Mouse (Mus musculus): Measurements from ENCODE around the gene Rp2.
A peak's percentile ranks its signal among the peaks of the same experiment; 100 is the strongest.
"Not testable (repeated sequence)": the region's sequence is repeated elsewhere in the genome, so short reads cannot be mapped to it uniquely, and the experiment has no call there.

Rp2 gene

DNA sequence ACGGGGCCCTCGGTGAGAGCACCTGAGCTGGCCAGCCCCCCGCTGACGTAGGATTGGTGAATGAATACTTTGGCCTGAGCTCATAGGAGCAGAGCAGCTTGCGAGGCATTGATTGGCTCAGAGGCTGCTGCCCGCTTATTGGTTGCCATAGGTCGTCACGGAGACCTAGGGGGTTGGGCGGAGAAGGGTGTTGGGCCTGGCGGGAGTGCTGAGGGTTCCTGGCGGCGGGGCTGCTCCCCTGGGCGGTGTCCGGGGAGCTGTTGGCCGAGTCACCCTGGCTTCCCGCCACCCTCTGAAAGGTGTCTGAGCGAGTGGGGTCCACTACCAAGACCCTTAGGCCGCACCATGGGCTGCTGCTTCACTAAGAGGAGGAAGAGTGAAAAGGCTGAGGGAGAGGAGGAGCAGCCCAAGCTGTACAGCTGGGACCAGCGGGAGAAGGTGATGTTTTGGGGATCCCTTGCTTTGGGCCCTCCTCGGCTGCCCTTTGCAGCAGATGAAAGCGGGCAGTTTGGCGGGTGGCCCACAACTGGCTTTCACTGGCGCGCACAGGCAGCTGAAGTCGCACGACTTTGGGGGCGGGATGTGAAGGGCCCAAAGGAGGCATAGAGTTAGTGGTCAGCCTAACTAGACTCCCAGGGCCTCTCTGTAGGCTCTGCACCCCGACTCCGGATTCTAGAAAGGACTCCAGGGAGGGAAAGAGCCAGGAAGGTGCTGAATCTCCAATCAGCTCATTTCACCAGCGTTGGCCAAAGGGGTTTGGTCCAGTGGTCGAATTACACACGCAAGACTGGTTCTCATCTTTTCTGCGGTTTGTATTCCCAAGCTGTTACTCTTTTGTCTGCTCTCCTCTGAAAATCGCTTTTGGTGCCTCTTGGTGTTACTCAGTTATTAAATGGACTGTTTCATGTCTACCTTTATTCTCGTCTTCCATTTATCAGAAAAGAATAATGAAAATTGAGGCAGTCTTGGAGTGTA, at the start of gene Rp2:
TSS of gene Rp2 (plus strand) at position 91 of the 975 bp plus-strand sequence.
- DNase-seq (ENCODE audit: low spot score) = peak; percentile 91

DNA sequence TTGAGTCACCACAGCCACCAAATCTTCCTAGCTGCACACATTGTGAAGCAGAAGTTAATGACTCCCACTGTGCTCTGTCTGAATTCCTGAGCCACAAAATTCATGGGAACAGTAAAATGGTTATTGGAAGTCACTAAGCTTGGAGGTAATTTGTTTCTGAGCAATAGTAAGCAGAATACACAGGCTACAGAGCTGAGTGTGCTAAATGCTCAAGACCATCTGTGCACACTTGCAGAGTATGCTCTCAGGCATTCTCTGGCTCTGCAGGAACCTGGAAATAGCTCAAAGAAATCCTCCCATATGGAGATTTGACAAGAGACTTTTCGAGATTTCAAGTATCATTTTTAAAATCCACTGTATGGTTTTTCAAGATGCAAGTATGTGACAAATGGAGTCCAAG, 31.5 kb upstream of the Rp2 start:
- no peak for DNase-seq (ENCODE audit: low spot score)

DNA sequence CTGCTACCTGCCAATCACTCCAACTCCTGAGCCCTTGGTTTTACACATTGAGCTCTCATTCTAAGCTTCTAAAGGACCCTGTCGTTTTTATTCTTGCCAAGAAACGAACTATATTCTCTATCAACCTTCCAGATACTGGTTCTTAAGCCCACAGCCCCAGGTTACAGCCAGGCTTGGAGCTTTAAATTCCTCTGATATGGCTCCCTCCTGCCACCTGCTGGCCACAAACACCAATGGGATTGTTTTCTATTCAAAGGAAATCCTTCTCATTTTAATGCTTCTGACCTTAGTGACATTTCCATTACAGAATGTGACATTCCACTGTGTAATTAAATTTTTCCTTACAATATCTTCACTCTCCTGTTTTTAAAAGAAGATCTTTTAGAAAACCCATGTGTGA, 28.6 kb upstream of the Rp2 start:
- DNase-seq (ENCODE audit: low spot score) = peak; percentile 23

DNA sequence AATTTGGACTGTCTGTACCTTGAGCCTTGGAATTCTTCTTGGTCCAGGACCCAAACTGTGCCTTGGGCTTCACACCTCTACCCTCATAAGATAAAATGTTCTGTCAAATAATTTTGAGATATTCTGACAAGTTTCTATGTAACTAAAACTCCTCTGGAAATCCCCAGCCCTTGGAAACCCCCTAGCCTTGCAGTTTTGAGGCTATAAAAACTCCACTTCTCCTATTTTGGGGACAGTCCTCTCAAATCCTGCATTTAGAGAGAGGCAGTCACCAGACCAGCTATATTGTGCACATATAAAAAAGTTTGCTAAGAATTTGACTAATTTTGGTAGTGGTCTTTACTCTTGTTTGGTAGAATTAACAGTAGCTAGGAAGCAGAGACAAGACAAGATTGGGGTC, 19.3 kb upstream of the Rp2 start:
- DNase-seq (ENCODE audit: low spot score) = no peak

DNA sequence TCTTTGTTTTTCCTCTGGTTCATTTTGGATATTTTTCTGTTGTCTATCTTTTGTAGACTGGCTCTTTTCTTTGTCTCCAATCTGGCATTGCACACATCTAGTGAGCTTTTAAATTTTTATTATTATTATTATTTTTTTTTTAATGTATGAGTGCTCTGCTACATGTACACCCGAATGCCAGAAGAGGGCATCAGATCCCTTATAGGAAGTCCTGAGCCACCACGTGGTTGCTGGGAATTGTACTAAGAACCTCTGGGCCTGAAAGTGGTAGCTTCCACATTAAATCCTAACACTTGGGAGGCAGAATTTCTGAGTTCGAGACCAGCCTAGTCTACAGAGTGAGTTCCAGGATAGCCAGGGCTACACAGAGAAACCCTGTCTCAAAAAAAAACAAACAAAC, 17.9 kb upstream of the Rp2 start:
- DNase-seq (ENCODE audit: low spot score) = no peak

DNA sequence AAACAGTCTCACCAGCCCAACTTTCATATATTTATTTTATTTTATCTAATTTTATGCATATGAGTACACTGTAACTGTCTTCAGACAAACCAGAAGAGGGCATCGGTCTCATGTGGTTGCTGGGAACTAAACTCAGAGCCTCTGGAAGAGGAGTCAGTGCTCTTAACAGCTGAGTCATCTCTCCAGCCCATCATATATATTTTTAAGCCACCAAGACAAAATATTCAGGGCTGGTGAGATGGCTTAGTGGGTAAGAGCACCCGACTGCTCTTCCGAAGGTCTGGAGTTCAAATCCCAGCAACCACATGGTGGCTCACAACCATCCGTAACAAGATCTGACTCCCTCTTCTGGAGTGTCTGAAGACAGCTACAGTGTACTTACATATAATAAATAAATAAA, 14.0 kb upstream of the Rp2 start:
- not testable (repeated sequence) for DNase-seq (ENCODE audit: low spot score)

DNA sequence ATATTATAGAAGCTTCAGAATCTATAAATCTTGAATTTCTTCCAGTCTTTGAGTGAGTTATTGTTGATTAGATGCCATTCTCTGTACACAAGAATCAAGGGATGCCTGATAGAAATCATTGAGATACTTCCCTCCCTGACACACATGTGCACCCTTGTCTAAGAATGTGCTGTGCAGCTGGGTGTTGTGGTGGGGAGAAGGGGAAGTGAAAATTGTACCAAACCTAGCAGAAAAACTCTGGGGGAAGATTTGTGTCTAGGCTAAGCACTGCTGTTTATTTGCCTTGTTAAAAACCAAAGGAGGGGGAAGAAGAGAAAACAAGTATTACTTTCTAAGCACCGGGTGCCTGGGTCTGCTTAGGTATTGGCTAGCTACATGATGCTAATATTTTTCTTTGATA, 9.0 kb upstream of the Rp2 start:
- DNase-seq (ENCODE audit: low spot score) = no peak

DNA sequence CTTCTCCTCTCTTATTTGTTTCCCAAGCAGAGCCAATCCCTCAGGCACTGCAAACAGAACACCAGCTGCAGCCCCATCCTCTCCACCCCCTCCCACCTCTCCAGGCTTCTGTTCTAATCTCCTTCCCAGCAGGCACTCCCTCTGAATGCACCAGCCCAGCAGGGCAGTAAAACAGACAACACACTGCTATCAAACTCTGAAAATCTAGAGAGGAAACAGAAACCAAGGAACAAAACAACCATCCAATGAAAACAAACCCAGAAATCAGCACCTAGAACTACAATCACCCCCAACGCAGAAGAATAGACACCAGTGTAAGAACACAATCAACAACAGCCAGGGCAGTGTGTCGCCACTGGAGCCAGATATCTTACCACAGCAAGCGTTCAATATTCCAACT, 8.0 kb upstream of the Rp2 start:
- no peak for DNase-seq (ENCODE audit: low spot score)

DNA sequence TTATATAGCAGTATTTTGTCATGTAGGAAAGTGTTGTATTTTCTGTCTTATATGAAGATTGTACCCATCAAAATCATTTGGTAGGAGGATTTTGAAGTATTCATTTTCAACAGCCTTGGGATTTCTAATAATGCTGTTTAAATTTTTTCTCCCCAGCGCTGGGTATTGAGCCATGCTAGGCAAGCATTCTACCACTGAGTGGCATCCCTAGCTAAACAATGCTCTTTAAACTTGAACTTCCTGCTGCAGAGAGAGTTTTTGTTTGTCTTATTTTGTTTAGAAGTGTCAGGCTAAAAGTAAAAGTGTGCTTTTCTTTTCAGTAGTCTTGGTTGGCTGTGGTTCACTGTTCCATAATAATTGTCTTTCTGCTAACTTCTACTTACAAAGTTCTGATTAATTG, 1.8 kb downstream of the Rp2 start:
- DNase-seq (ENCODE audit: low spot score) = no peak

DNA sequence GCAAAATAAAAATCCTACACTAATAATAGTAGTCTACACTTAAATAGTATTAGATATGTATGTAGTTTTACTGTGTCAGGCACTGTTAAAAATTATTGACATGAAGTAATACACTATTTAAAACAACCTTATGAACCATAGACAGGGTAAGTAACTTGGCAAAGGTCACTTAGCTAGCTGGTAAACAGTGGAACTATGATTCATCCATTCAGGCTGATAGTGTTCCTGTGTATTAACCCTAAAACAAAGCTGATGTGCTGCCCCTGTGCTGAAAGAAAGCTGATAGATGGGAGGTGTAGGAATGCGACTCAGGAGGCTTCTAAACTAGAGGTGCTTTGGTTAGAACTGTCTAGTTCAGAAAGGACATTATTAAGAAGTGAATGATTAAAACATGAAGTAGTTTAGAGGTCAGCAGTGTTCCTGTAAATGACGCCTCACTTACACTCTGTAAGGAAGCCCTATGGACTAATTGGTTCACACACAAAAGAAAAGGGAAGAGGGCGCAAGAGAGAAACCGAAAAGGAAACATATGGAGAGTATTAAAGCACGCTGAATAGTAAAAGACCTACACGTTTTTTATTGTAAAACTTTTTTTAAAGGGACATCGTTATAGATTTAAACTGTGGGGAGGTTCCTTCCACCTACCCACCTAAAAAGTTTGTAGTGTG, 15.2 kb downstream of the Rp2 start:
- DNase-seq (ENCODE audit: low spot score) = no peak

DNA sequence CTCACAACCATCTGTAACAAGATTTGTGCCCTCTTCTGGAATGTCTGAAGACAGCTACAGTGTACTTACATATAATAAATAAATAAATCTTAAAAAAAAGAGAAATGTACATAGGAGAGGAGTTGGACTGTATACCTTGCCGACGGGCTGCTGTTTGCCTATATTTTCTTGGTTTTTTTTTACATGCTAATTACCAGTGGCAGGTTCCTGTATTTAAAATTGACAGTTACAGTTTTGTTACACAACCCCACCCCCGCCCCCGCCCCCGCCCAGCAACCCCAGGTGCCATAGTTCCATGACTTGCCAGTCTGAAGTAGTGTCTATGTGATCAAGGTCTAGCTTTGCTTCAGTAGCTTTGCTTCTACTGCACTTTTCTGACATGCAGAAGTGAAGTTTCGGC, 18.0 kb downstream of the Rp2 start:
- no peak for DNase-seq (ENCODE audit: low spot score)

DNA sequence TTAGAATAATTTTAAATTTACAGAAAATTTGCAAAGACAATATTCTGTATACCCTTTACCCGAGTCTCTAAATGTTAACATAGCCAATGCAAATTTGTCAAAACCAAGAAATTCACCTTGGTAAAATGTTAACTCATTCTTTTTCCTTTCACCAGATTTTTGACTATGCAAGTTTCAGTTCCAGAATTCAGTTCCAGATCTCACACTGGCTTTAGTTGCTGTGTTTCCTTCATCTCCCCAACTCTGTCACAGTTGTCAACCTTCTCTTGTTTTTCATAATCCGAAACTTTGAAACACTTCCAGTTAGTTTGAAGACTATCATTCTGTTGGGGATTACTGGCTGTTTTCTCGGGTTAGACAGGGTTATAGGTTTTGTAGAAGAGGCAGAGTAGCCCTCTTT, 22.7 kb downstream of the Rp2 start:
- no peak for DNase-seq (ENCODE audit: low spot score)

DNA sequence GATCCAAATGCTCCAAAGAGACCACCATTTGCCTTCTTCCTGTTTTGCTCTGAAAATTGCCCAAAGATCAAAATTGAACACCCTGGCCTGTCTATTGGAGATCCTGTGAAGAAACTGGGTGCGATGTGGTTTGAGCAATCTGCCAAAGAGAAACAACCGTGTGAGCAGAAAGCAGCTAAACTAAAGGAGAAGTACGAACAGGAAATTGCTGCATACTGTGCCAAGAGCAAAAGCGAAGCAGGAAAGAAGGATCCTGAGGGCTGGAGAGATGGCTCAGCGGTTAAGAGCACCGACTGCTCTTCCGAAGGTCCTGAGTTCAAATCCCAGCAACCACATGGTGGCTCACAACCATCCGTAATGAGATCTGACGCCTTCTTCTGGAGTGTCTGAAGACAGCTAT, 27.7 kb downstream of the Rp2 start:
- not testable (repeated sequence) for DNase-seq (ENCODE audit: low spot score)

DNA sequence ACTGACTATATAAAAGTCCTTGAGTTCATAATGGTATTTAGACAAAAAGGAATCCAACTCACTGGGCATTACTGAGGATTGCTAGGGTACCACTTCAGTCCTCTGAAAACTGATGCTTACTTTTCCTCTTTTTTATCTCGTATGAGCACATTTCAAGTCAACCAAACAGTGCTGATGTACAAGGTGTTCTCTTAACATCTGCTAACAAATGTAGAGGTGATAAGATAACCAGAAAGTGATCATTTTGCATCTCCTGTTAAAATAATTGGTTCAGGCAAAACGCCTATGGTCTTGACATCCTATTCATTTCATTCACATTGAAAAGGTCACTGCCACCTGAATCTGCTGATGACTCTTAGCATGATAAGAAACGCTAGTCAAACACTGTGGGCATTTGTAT, 28.7 kb downstream of the Rp2 start:
- DNase-seq (ENCODE audit: low spot score) = no peak

DNA sequence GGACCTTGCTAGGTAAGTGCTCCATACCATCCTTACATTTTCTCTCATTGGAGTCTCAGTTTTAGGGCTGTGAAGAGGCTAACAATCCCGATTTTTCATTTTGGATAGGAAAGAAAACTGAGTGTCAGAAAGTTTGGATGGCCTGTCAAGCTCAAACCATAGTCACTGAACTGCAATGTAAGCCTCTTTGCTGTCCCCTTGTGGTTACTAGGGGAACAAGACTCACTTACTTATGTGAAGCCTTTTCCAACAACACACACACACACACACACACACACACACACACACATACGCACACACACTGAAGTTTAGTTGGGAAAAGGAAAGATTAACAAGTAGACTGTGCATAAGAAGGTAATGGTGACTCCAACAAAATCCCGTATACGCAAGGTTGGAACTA, 39.8 kb downstream of the Rp2 start:
- no peak for DNase-seq (ENCODE audit: low spot score)

DNA sequence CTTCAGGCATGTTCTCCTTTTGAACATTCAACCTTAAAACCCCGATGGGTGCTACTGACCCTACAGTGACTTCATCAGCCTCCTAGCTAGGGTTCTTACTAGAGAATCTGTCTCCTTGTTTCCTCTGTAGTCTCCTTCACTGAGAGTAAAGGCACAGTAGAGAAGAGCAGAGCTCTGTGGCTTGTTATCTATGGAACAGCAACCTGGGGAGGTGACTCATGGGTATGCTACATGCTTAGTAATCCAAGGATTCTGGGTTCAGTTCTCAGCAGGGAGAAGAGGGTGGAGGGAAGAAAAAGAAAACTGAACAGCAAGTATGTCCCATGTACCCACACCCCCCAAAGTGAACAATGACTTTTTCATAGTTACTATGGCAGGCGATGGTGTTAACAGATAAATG, 42.6 kb downstream of the Rp2 start:
- no peak for DNase-seq (ENCODE audit: low spot score)

DNA sequence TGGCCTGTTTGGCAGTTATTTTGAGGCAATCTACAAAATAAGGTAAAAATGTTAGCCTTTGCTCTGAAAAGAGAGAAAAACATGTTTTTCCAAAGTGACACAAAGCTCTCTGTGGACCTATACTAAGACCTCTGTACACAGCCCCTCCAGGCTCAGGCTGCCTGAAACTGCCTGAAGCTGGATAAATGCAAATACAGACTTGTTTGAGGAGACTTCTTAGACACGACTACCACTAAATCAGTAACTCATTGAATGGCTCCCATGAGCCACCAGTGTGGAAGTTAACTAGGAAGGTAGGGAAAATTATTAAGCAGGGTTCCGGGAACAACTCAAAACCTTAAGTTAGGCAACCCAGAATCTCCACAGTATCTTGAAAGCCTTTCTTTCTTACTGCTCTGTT, 43.4 kb downstream of the Rp2 start:
- DNase-seq (ENCODE audit: low spot score) = no peak

DNA sequence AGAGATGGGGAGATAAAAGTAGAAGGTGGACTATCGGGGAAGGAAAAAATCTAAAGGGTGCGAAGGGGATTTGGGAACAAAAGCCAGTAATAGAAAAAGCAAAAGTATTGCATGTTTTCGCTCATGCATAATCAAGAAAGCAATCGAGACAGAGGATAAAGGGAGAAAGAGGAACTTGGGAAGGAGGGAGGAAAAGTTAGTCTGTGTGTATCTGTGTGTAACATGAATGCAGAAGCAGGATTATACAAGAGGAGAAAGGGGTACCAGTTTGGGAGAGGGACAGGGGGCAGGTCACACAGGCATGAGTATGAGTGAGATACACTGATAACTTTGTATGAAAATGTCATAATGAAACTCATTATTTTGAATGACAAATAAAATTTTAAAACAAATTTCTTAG, 47.1 kb downstream of the Rp2 start:
- DNase-seq (ENCODE audit: low spot score) = no peak

DNA sequence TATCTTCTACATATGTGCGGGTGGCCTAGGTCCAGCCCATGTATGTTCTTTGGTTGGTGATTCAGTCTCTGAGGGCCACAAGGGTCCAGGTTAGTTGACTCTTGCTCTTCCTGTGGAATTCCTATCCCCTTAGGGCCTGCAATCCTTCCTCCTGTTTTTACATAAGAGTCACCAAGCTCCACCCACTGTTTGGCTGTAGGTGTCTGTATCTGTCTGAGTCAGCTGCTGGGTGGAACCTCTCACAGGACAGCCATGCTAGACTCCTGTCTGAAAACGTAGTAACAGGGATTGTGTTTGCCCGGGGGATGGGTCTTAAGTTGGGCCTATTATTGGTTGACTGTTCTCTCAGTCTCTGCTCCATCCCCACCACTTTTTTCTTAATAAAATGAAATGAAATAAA, 47.9 kb downstream of the Rp2 start:
- DNase-seq (ENCODE audit: low spot score) = no peak

DNA sequence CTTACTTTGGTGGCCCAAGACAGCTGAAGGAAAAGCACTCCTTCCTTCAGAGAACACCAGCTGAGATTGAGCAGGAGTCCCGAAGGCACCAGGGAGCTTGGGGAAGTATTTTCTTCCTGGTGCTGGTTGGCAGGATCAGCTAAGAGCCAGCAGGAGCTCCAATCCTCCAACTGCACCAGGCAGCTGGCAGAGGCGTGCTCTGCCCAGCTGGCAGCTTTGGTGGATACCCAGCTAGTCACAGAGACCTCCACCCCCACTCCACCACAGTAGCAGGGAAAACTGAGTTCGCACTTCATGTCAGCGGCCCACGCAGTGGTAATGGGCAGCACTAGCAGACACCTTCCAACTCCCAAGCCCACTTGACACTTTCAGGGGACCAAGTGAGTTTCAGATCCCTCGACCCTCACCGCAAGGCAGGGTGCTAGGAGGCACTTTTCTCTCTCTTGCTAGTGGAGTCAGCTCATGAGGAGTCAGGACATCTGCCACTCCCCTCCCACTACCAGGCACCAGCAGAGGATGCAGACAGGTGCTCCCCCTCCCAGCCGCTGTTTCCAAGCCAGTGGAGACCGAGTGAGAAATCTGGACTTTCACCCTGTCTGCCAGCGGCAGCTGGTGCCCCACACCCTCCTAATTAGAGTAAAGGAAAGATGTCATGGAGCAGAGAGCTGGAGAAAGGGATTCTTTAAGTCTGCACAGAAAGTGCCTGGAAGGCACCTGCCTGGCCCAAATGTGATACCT, 50.8 kb downstream of the Rp2 start:
- DNase-seq (ENCODE audit: low spot score) = no peak

DNA sequence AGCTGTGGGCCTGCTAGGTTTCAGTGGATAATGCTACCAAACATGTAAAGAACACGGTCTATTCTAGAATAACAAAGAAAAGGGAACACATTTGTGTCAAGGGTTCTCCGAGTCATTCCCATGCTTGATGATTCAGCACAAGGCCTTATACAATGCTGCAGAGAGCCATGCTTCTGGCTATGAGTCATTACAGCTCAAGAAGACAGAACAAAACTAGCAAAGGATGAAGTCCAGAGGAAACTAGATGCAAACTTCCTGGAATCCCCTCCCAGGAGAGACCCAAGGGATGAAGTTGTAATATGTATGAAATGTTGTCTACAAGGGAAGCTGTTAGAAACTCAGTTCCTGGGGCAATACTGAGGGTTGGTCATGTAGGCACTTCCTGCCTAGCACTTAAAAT, 54.2 kb downstream of the Rp2 start:
- no peak for DNase-seq (ENCODE audit: low spot score)

DNA sequence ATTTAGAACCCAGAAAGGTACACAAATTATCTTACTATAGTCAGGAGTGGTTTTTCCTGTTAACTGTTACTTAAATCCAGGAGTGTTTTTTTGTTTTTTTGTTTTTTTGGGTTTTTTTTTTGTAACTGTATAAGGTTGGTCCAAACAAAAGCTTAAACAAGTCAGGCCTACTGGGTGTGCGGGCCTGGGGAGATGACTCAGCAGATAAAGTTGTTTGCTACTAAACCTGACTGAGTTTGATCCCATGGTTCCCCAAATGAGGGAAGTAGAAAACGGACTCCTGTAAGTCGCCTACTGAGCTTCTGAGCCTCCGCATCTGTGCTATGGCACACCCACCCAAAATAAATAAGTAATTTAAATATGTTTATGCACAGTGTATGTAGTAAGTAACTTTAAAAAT, 55.3 kb downstream of the Rp2 start:
- no peak for DNase-seq (ENCODE audit: low spot score)
